Mouse (Mus musculus) frontal cortex, postnatal 25 days (tissue): Measurements from ENCODE around the gene Krba1.
A peak's percentile ranks its signal among the peaks of the same experiment; 100 is the strongest.

Source experiments
- DNase-seq, 2 experiments: peaks; one replicate each; pipeline ENCODE4 v3.0.0; 2022; ENCODE audit warnings: low spot score in 2 of 2

Gene Krba1

DNA sequence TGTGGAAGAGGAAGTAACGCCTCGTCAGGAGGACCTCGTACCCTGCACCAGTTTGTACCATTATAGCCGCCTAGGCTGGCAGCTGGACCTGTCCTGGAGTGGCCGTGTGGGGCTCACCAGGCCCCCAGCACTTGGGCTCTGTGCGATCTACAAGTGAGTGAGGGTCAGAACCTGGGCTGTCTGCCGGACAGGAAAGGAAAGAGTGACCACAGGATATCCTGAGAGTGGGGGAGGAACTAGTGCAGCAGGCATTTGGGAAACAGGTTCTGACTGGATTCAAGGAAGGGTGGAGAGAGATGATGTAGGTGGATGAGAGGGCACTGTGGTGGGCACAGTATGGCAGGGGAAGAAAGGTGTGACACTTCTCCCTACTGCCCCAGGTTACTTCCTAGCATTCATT, 53.1 kb downstream of the Krba1 start:
- no peak for DNase-seq

GRCm38 (mm10) chr6:48452151-48452550, 56.8 kb downstream of the Krba1 start:
- no peak for DNase-seq

DNA sequence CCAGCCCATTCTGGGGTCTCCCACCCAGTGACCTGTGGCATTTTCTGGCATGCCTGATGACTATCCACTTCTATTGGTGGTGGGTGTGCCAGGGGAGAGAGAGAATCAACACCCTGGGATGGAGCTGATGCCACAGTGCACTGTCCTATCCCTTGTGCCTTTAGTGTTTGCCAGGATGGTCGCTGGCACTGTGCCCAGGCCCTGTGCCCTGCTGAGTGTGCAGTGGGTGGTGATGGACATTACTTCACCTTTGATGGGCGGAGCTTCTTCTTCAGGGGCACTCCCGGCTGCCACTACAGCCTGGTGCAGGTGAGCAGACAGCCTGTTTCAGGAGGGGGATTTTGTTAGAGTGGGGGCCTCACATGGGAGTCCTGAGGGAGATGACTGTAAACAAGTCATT, 57.4 kb downstream of the Krba1 start:
- no peak for DNase-seq

GRCm38 (mm10) chr6:48464966-48465679, 69.7 kb downstream of the Krba1 start:
- peak in 1 of 2 experiments; percentile 17 for DNase-seq

DNA sequence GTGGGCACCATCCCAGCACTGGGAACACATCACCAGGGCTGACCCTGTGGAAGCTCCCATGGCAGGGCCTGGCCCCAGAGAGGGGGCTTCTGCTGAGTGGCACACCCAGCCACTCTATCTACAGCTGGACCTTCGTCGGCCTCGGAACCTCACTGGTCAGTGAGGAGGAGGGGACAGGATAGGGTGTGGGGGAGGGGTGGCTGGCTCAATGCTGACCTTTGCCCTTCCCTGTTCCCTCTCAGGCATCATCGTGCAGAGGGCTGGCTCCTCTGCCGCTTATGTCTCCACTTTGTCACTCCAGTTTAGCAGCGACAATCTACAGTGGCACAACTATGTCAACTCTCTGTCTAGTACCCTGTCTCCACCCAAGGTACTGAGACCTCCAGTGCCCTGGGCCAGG, 71.3 kb downstream of the Krba1 start:
- no peak for DNase-seq

DNA sequence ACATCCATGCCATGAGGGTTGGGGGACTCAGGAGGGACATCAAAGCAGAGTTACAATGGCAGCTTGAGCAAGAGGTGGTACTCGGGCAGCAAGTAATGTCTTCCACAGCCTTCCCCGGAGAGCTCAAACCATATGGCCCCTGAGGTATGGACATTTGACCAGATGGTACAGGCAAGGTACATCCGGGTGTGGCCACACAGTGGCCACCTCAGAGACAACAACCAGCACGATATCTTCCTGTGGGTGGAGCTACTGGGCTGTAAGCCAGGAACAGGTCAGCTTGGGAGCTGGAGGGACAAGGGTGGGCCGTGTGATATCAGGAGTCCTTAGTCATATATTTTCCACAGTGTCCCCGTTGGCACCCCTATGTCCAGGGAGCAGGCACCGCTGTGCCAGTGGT, 72.1 kb downstream of the Krba1 start:
- no peak for DNase-seq
